Mouse (Mus musculus): Measurements from ENCODE around the gene Enpp5.

The Enpp5 gene

GRCm38 (mm10) chr17:44078631-44079350, at the start of gene Enpp5:
Gene Enpp5 (plus strand): TSS chr17:44078813.
- in situ Hi-C loops (cut with MboI), result no loop called here

GRCm38 (mm10) chr17:44029616-44030015, 49.0 kb upstream of the Enpp5 start:
- in situ Hi-C loops (cut with MboI), result no loop called here

- in situ Hi-C loops (cut with MboI), result no loop called here
Observed at GRCm38 (mm10) chr17:44030776-44031587, 47.6 kb upstream of the Enpp5 start.

GRCm38 (mm10) chr17:44035005-44035404, 43.6 kb upstream of the Enpp5 start:
- in situ Hi-C loops (cut with MboI), result no loop called here

- in situ Hi-C loops (cut with MboI), result no loop called here
Observed at GRCm38 (mm10) chr17:44038656-44039055, 40.0 kb upstream of the Enpp5 start.

- in situ Hi-C loops (cut with MboI), result no loop called here
Observed at GRCm38 (mm10) chr17:44040449-44040848, 38.2 kb upstream of the Enpp5 start.

- in situ Hi-C loops (cut with MboI), result no loop called here
Observed at GRCm38 (mm10) chr17:44042301-44042700, 36.3 kb upstream of the Enpp5 start.

GRCm38 (mm10) chr17:44042861-44043260, 35.8 kb upstream of the Enpp5 start:
- in situ Hi-C loops (cut with MboI), result no loop called here

GRCm38 (mm10) chr17:44053427-44053826, 25.2 kb upstream of the Enpp5 start:
- in situ Hi-C loops (cut with MboI), result no loop called here

- in situ Hi-C loops (cut with MboI), result no loop called here
Observed at GRCm38 (mm10) chr17:44057123-44057522, 21.5 kb upstream of the Enpp5 start.

GRCm38 (mm10) chr17:44058145-44058544, 20.5 kb upstream of the Enpp5 start:
- in situ Hi-C loops (cut with MboI), result no loop called here

- in situ Hi-C loops (cut with MboI), result no loop called here
Observed at GRCm38 (mm10) chr17:44060781-44061180, 17.8 kb upstream of the Enpp5 start.

GRCm38 (mm10) chr17:44061289-44061890, 17.2 kb upstream of the Enpp5 start:
- in situ Hi-C loops (cut with MboI), result no loop called here

- in situ Hi-C loops (cut with MboI), result no loop called here
Observed at GRCm38 (mm10) chr17:44068876-44069275, 9.7 kb upstream of the Enpp5 start.

GRCm38 (mm10) chr17:44071680-44072079, 6.9 kb upstream of the Enpp5 start:
- in situ Hi-C loops (cut with MboI), result no loop called here

- in situ Hi-C loops (cut with MboI), result no loop called here
Observed at GRCm38 (mm10) chr17:44075601-44076000, 3.0 kb upstream of the Enpp5 start.

GRCm38 (mm10) chr17:44076051-44076680, 2.4 kb upstream of the Enpp5 start:
- in situ Hi-C loops (cut with MboI), result no loop called here

- in situ Hi-C loops (cut with MboI), result no loop called here
Observed at GRCm38 (mm10) chr17:44077146-44077842, 1.3 kb upstream of the Enpp5 start.

- in situ Hi-C loops (cut with MboI), result no loop called here
Observed at GRCm38 (mm10) chr17:44077843-44078160, 811 bp upstream of the Enpp5 start.

- in situ Hi-C loops (cut with MboI), result no loop called here
Observed at GRCm38 (mm10) chr17:44083156-44083555, 4.5 kb downstream of the Enpp5 start.

- in situ Hi-C loops (cut with MboI), result no loop called here
Observed at GRCm38 (mm10) chr17:44088226-44088625, 9.6 kb downstream of the Enpp5 start.

- in situ Hi-C loops (cut with MboI), result no loop called here
Observed at GRCm38 (mm10) chr17:44090916-44091315, 12.3 kb downstream of the Enpp5 start.

Data from mature B cell (primary cell).